Mouse (Mus musculus) neutrophil, adult 83 days (primary cell): ENCODE measurements around the gene Pabpc5. TPM values are rescaled to one million over a fixed set of nuclear protein-coding genes. Genes with fewer than 3 reads are reported as not detected.

Experiments used
- total RNA-seq, 2 experiments: library from RNA; stranded (reverse); gene quantifications; one replicate each; pipeline ENCODE4 v1.2.4; 2023

Gene Pabpc5
- not detected for total RNA-seq

DNA sequence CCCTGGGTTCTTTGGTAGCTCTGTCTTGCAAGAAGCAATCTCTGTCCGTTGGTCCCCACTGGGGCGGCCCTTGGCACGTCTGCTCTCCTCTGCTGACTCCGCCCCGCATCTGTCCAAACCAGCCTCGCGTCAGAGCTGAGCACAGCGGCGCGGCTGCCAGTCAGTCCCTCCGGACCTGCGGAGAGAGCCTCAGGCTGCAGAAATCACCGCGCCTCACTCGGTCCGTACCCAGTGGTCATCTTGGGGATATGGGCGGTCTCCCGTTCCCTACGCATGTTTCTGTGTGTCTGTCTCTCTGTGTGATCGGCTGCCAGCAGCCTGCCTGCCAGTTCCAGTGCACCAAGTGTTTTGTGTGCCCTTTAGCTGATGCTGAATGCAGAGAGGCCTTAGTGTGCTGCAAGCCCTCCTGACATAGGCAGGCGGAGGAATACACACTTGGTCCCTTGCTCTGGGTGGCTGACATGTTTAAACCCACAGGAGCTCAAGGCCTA lies at the start of gene Pabpc5:
Pabpc5 (plus strand) TSS at position 116 of the 491 bp plus-strand sequence.

